Mouse (Mus musculus) large intestine, adult 2 months (tissue): ENCODE data around the gene Pelp1. TPM values are rescaled to one million over a fixed set of nuclear protein-coding genes. Genes with fewer than 3 reads are reported as not detected.
A peak's percentile ranks its signal among the peaks of the same experiment; 100 is the strongest.
"Not testable (repeated sequence)": the region's sequence is repeated elsewhere in the genome, so short reads cannot be mapped to it uniquely, and the experiment has no call there.

Experiments used
- DNase-seq: peaks from one replicate; pipeline ENCODE4 v3.0.0-alpha.2; 2012; ENCODE audit warnings: low read depth, low spot score
- WGBS: fragments of 180-500 bp; shearing (Covaris S2); methylation state at CpG from one replicate; pipeline ENCODE4 v1.1.7; 2018; 5-methylcytosine and 5-hydroxymethylcytosine counted together
- polyA plus RNA-seq: library from polyadenylated mRNA; depleted of rRNA; stranded (reverse); fragments of >200 nt; gene quantifications from 2 replicates; pipeline ENCODE4 v1.2.3, GENCODE M21; 2012

The Pelp1 gene
- polyA plus RNA-seq, 1 experiment = 11.9 TPM

GRCm38 (mm10) chr11:70432048-70432894 is 22.4 kb upstream of the Pelp1 start, which contains the start of gene Arrb2:
Gene Arrb2, plus strand, starts transcription at chr11:70432635.
- DNase-seq = peak; percentile 71
- WGBS = under 1% methylated on average over 75 of the region's 75 CpGs

GRCm38 (mm10) chr11:70431574-70431973 is 21.7 kb upstream of the Pelp1 start:
- WGBS = 34% methylated on average over 5 of the region's 5 CpGs
- DNase-seq = no peak

GRCm38 (mm10) chr11:70426598-70426997 is 16.8 kb upstream of the Pelp1 start:
- not testable (repeated sequence) for DNase-seq
- WGBS = 69% methylated on average over 6 of the region's 6 CpGs

GRCm38 (mm10) chr11:70419486-70419885 is 9.7 kb upstream of the Pelp1 start:
- no peak for DNase-seq
- 47% methylated on average over 5 of the region's 5 CpGs for WGBS

- no peak for DNase-seq
- 57% methylated on average over 4 of the region's 4 CpGs for WGBS
These were observed 8.4 kb upstream of the Pelp1 start for GRCm38 (mm10) chr11:70418199-70418598.

GRCm38 (mm10) chr11:70413961-70414360 is 4.1 kb upstream of the Pelp1 start:
- 4% methylated on average over 3 of the region's 3 CpGs for WGBS
- DNase-seq = no peak

GRCm38 (mm10) chr11:70412591-70412990 is 2.8 kb upstream of the Pelp1 start:
- DNase-seq = no peak
- WGBS = 34% methylated on average over 5 of the region's 5 CpGs

- no peak for DNase-seq
- 56% methylated on average over 6 of the region's 6 CpGs for WGBS
These were observed 439 bp upstream of the Pelp1 start for GRCm38 (mm10) chr11:70410297-70410643.

- DNase-seq = no peak
- 60% methylated on average over 2 of the region's 2 CpGs for WGBS
These were observed 6.2 kb downstream of the Pelp1 start for GRCm38 (mm10) chr11:70403598-70403997.

GRCm38 (mm10) chr11:70389421-70389820 is 20.4 kb downstream of the Pelp1 start:
- no peak for DNase-seq
- WGBS = 77% methylated on average over 5 of the region's 5 CpGs

GRCm38 (mm10) chr11:70387436-70387835 is 22.4 kb downstream of the Pelp1 start:
- 79% methylated on average over 5 of the region's 5 CpGs for WGBS
- no peak for DNase-seq

GRCm38 (mm10) chr11:70384136-70384535 is 25.7 kb downstream of the Pelp1 start:
- peak; percentile 13 for DNase-seq
- 29% methylated on average over 3 of the region's 3 CpGs for WGBS

- DNase-seq = no peak
- WGBS = 68% methylated on average over 2 of the region's 2 CpGs
These were observed 28.5 kb downstream of the Pelp1 start for GRCm38 (mm10) chr11:70381330-70381729.

- DNase-seq = no peak
- 51% methylated on average over 1 of the region's 1 CpGs for WGBS
These were observed 29.3 kb downstream of the Pelp1 start for GRCm38 (mm10) chr11:70380478-70381005.

- DNase-seq = no peak
- 47% methylated on average over 6 of the region's 6 CpGs for WGBS
These were observed 33.8 kb downstream of the Pelp1 start for GRCm38 (mm10) chr11:70376054-70376453.

GRCm38 (mm10) chr11:70374302-70374701 is 35.5 kb downstream of the Pelp1 start:
- WGBS = 74% methylated on average over 3 of the region's 3 CpGs
- no peak for DNase-seq

GRCm38 (mm10) chr11:70372849-70373557 is 36.8 kb downstream of the Pelp1 start:
- no peak for DNase-seq
- 23% methylated on average over 7 of the region's 7 CpGs for WGBS

- no peak for DNase-seq
These were observed 37.4 kb downstream of the Pelp1 start for GRCm38 (mm10) chr11:70372396-70372795.

- 78% methylated on average over 2 of the region's 2 CpGs for WGBS
- DNase-seq = not testable (repeated sequence)
These were observed 41.2 kb downstream of the Pelp1 start for GRCm38 (mm10) chr11:70368626-70369025.

- WGBS = 46% methylated on average over 6 of the region's 6 CpGs
- DNase-seq = not testable (repeated sequence)
These were observed 42.1 kb downstream of the Pelp1 start for GRCm38 (mm10) chr11:70367701-70368100.

GRCm38 (mm10) chr11:70351868-70352267 is 58.0 kb downstream of the Pelp1 start, which contains the start of gene Alox15:
Gene Alox15, minus strand, starts transcription at chr11:70352031.
- 1% methylated on average over 19 of the region's 19 CpGs for WGBS
- DNase-seq = no peak
